Mouse (Mus musculus) limb, embryonic 15.5 days (tissue): ENCODE results near the gene Cdc42ep1. TPM values are rescaled to one million over a fixed set of nuclear protein-coding genes. Genes with fewer than 3 reads are reported as not detected.

Experiments
- ATAC-seq: fragments of 200-750 bp; cut with Nextera tagmentation; 2 replicates; pipeline ENCODE4 v1.8.0; 2017; ENCODE audit warnings: low read depth, moderate TSS enrichment; ENCODE audit not compliant: insufficient number of reproducible peaks, low FRiP score, low TSS enrichment
- H3K27ac ChIP-seq: fragments of 300-500 bp; sonication (generic); 2 replicates; pipeline ENCODE4 v1.5.1; 2015; ENCODE audit warnings: moderate library complexity, mild to moderate bottlenecking, inconsistent platforms
- H3K27me3 ChIP-seq: fragments of 300-500 bp; sonication (generic); 2 replicates; pipeline ENCODE4 v1.6.1; 2015; ENCODE audit warnings: inconsistent platforms
- H3K36me3 ChIP-seq: fragments of 300-500 bp; sonication (generic); 2 replicates; pipeline ENCODE4 v1.6.1; 2015; ENCODE audit warnings: inconsistent platforms
- H3K4me1 ChIP-seq: fragments of 300-500 bp; sonication (generic); 2 replicates; pipeline ENCODE4 v1.6.1; 2015; ENCODE audit warnings: inconsistent platforms
- H3K4me2 ChIP-seq: fragments of 300-500 bp; sonication (generic); 2 replicates; pipeline ENCODE4 v1.6.1; 2015; ENCODE audit warnings: mild to moderate bottlenecking, inconsistent platforms
- H3K4me3 ChIP-seq: fragments of 300-500 bp; sonication (generic); 2 replicates; pipeline ENCODE4 v1.5.1; 2015; ENCODE audit warnings: mild to moderate bottlenecking, inconsistent platforms
- H3K9ac ChIP-seq: fragments of 300-500 bp; sonication (generic); 2 replicates; pipeline ENCODE4 v1.6.1; 2015; ENCODE audit warnings: inconsistent platforms
- H3K9me3 ChIP-seq: fragments of 300-500 bp; sonication (generic); 2 replicates; pipeline ENCODE4 v1.6.1; 2016; ENCODE audit warnings: inconsistent platforms
- WGBS: fragments of 180-500 bp; shearing (Covaris S2); methylation state at CpG from one replicate; pipeline ENCODE4 v1.1.7; 2015; 5-methylcytosine and 5-hydroxymethylcytosine counted together
- polyA plus RNA-seq: library from polyadenylated mRNA; unstranded; fragments of >200 nt; fragmentation: Nextera tagmentation; extraction: Ambion mirVana; gene quantifications from 2 replicates; pipeline ENCODE4 v1.2.1, GENCODE M21; 2015

Cdc42ep1 gene
- polyA plus RNA-seq, 1 experiment from 2014 or later = 26.5 TPM

- ATAC-seq = 0 out of 2 replicates have a peak, but pooled peaks have one; percentile 11
- H3K4me1 ChIP-seq = peaks cover 65% of the 10 kb centered on the region
- WGBS = 35% methylated on average over 19 of the region's 19 CpGs
These were observed 10.4 kb upstream of the Cdc42ep1 start for GRCm38 (mm10) chr15:78831720-78832657.

DNA sequence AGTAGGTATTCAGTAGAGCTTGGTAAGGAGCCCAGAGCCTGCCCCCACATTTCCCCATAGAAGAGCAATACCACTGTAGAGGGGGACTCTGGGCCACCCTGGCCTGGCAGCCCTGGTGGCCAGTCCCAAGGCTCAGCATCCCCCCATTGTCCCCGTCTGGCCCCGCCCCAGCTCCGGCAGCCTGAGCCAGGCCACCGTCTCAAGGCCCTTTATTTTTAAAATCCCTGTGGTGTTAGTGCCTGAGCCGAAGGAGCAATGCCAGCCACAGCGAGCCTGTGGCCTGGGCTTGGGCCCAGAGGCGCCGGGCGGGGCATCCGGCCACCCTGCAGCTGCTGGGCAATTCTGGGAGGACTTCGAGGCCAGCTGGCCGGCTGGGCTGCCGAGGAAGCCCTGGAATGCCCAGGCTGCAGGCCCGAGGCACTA, 9.7 kb upstream of the Cdc42ep1 start:
- WGBS = 20% methylated on average over 14 of the region's 14 CpGs
- ATAC-seq = peak; percentile 47; the same call in 1 of the 2 replicates
- H3K9me3 ChIP-seq = no peaks in the 10 kb centered on the region
- no peak overlapping the region for H3K4me3 ChIP-seq
- peaks cover 8% of the 10 kb centered on the region; the same call in 1 of the 2 replicates for H3K27me3 ChIP-seq
- H3K27ac ChIP-seq = peak overlapping the region; percentile 82
- 0 out of 2 replicates have a peak overlapping the region, but pooled peaks have one; percentile 10 for H3K4me2 ChIP-seq
- no peak overlapping the region for H3K9ac ChIP-seq
- H3K36me3 ChIP-seq = no peaks in the 10 kb centered on the region
- H3K4me1 ChIP-seq = peaks cover 64% of the 10 kb centered on the region

More at GRCm38 (mm10) chr15:78831720-78832657, 10.4 kb upstream of the Cdc42ep1 start:
- H3K4me2 ChIP-seq = peak overlapping the region; percentile 2; the same call in 1 of the 2 replicates
- H3K36me3 ChIP-seq = no peaks in the 10 kb centered on the region
- H3K9me3 ChIP-seq = no peaks in the 10 kb centered on the region
- H3K27ac ChIP-seq = peak overlapping the region; percentile 82
- 0 out of 2 replicates have a peak overlapping the region, but pooled peaks have one; percentile 20 for H3K9ac ChIP-seq
- H3K4me3 ChIP-seq = no peak overlapping the region
- peaks cover 13% of the 10 kb centered on the region; the same call in 1 of the 2 replicates for H3K27me3 ChIP-seq

- Histone ChIP-seq H3K36me3 (no peaks in the 10 kb centered on the region), H3K27me3 (0 out of 2 replicates have a peak, but pooled peaks cover 1% of the 10 kb centered on the region), H3K9ac (no peak overlapping the region), H3K27ac (peak overlapping the region; percentile 82), H3K9me3 (no peaks in the 10 kb centered on the region), H3K4me2 (no peak overlapping the region), H3K4me1 (peaks cover 59% of the 10 kb centered on the region), H3K4me3 (no peak overlapping the region)
- 87% methylated on average over 3 of the region's 3 CpGs for WGBS
- no peak for ATAC-seq
These were observed 8.8 kb upstream of the Cdc42ep1 start for GRCm38 (mm10) chr15:78833582-78833981.

GRCm38 (mm10) chr15:78834233-78835005, 8.0 kb upstream of the Cdc42ep1 start:
- ATAC-seq = no peak
- H3K4me1 ChIP-seq = peaks cover 60% of the 10 kb centered on the region
- no peak overlapping the region for H3K4me3 ChIP-seq
- no peaks in the 10 kb centered on the region for H3K9me3 ChIP-seq
- H3K4me2 ChIP-seq = no peak overlapping the region
- H3K27ac ChIP-seq = peak overlapping the region; percentile 82
- H3K9ac ChIP-seq = no peak overlapping the region
- no peaks in the 10 kb centered on the region for H3K27me3 ChIP-seq
- H3K36me3 ChIP-seq = no peaks in the 10 kb centered on the region
- 28% methylated on average over 10 of the region's 10 CpGs for WGBS

- Histone ChIP-seq H3K4me3 (no peak overlapping the region), H3K27ac (peak overlapping the region; percentile 72), H3K9ac (no peak overlapping the region), H3K4me1 (peaks cover 71% of the 10 kb centered on the region), H3K36me3 (no peaks in the 10 kb centered on the region), H3K4me2 (no peak overlapping the region), H3K9me3 (no peaks in the 10 kb centered on the region), H3K27me3 (0 out of 2 replicates have a peak, but pooled peaks cover 1% of the 10 kb centered on the region)
- no peak for ATAC-seq
- WGBS = 26% methylated on average over 12 of the region's 12 CpGs
These were observed 7.0 kb upstream of the Cdc42ep1 start for GRCm38 (mm10) chr15:78835200-78836085.

DNA sequence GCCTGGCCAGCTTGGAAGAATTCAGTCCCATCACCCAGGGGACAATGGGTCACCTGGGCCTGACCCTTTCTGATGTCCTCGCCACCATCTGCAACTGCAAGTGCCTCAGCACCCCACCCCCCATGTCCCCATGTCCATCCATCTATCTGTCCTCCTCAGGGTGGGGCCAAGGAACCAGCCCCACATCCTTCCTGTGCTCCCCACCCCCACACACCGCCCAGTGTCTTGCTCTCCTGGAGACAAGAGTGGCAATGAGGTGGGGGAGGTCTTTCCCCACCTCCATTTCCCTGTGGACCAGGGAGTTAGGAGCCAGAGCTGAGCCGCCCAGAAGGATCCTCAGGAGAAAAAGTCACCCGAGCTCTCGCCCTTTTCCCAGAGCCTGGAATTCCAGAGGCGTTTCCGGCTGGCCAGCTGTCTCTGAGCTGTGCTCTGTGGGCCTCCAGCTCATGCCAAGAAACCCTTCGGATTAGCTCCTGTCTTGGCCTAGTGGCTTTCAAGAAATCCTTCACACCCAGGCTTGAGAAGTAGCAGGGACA, 6.3 kb upstream of the Cdc42ep1 start:
- H3K4me3 ChIP-seq = no peak overlapping the region
- WGBS = 37% methylated on average over 8 of the region's 8 CpGs
- no peak for ATAC-seq
- peaks cover 75% of the 10 kb centered on the region for H3K4me1 ChIP-seq
- no peaks in the 10 kb centered on the region for H3K36me3 ChIP-seq
- H3K4me2 ChIP-seq = no peak overlapping the region
- H3K27me3 ChIP-seq = peaks cover 7% of the 10 kb centered on the region; the same call in 1 of the 2 replicates
- no peaks in the 10 kb centered on the region for H3K9me3 ChIP-seq
- no peak overlapping the region for H3K9ac ChIP-seq
- H3K27ac ChIP-seq = peak overlapping the region; percentile 72

DNA sequence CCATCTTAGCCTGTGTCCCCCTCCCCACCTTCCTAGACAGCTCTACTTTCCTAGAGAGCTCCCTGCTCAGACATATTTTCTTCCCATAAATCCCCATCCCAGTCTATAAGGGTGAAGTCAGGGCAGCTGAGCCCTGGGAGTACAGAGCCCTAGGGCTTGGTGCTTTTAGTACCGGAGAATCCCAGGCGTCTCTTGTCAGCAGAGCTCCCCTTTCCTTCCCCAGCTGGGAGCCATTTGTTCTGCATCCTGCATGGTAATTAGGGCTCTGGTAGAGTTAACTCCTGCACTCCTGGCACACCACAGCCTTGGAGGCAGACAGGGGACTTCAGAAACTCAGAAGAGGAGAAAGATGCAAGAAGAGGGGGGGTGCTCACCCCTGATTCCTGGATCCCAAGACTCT, 2.7 kb upstream of the Cdc42ep1 start:
- peak overlapping the region; percentile 24; the same call in 1 of the 2 replicates for H3K27ac ChIP-seq
- H3K9ac ChIP-seq = no peak overlapping the region
- H3K36me3 ChIP-seq = no peaks in the 10 kb centered on the region
- H3K27me3 ChIP-seq = peaks cover 19% of the 10 kb centered on the region; the same call in 1 of the 2 replicates
- ATAC-seq = no peak
- H3K4me2 ChIP-seq = peak overlapping the region; percentile 1; the same call in 1 of the 2 replicates
- H3K4me3 ChIP-seq = no peak overlapping the region
- H3K4me1 ChIP-seq = peaks cover 73% of the 10 kb centered on the region
- H3K9me3 ChIP-seq = no peaks in the 10 kb centered on the region
- WGBS = 8% methylated on average over 2 of the region's 2 CpGs

DNA sequence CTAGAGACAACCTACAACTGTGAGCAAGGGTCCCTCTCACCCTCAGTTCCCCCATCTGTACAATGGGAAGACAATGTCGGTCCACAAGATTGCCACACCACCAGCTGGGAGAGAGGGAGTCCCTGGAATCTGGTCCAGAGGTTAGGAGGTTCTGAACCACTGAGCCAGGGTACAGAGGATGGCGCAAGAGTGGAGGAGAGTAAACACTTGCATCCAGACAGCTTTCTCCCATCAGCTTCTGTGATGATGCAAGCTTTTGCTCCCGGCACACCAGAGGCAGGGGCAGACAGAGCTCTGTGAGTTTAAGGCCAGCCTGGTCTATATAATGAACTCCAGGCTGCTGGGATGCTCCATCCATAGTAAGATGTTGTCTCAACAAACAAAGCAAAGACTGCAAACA, 2.2 kb upstream of the Cdc42ep1 start:
- H3K9ac ChIP-seq = no peak overlapping the region
- H3K27ac ChIP-seq = peak overlapping the region; percentile 43; the same call in 1 of the 2 replicates
- no peak for ATAC-seq
- peaks cover 73% of the 10 kb centered on the region for H3K4me1 ChIP-seq
- H3K36me3 ChIP-seq = no peaks in the 10 kb centered on the region
- H3K4me2 ChIP-seq = no peak overlapping the region
- no peak overlapping the region for H3K4me3 ChIP-seq
- WGBS = 31% methylated on average over 3 of the region's 3 CpGs
- H3K9me3 ChIP-seq = no peaks in the 10 kb centered on the region
- peaks cover 19% of the 10 kb centered on the region; the same call in 1 of the 2 replicates for H3K27me3 ChIP-seq

DNA sequence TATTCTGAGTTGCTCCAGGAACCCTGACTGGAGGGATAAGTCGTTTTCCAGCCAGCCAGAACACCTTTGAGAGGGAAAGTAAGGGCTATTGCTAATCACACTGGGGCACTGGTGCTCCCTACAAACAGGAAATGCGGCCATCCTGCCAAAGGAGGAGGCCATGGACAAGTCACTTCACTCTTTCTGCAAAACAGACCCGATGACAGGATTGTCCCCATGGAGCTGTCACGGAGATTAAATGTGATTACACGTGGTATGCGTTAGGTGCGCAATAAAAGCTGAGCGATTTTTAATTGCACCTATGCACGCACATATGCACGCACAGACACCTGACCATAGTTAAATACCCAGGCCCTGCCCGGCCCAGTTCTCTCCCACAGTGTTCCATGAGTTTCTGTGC, 1.7 kb upstream of the Cdc42ep1 start:
- ATAC-seq = no peak
- 0 out of 2 replicates have a peak overlapping the region, but pooled peaks have one; percentile 43 for H3K27ac ChIP-seq
- H3K9ac ChIP-seq = no peak overlapping the region

GRCm38 (mm10) chr15:78841161-78841790, 1.1 kb upstream of the Cdc42ep1 start:
- H3K9me3 ChIP-seq = no peaks in the 10 kb centered on the region
- H3K27me3 ChIP-seq = peaks cover 19% of the 10 kb centered on the region; the same call in 1 of the 2 replicates
- H3K36me3 ChIP-seq = no peaks in the 10 kb centered on the region
- no peak for ATAC-seq
- peaks cover 73% of the 10 kb centered on the region for H3K4me1 ChIP-seq
- 44% methylated on average over 6 of the region's 6 CpGs for WGBS
- H3K27ac ChIP-seq = peak overlapping the region; percentile 33; the same call in 1 of the 2 replicates
- peak overlapping the region; percentile 86; the same call in 1 of the 2 replicates for H3K4me2 ChIP-seq
- H3K9ac ChIP-seq = no peak overlapping the region
- H3K4me3 ChIP-seq = no peak overlapping the region

More for the DNA sequence above, 1.7 kb upstream of the Cdc42ep1 start:
- no peaks in the 10 kb centered on the region for H3K36me3 ChIP-seq
- H3K4me3 ChIP-seq = no peak overlapping the region
- no peak overlapping the region for H3K4me2 ChIP-seq
- H3K27me3 ChIP-seq = peaks cover 19% of the 10 kb centered on the region; the same call in 1 of the 2 replicates
- no peaks in the 10 kb centered on the region for H3K9me3 ChIP-seq
- WGBS = 26% methylated on average over 11 of the region's 11 CpGs
- peaks cover 73% of the 10 kb centered on the region for H3K4me1 ChIP-seq
